Mouse (Mus musculus) heart, postnatal 0 days (tissue): ENCODE measurements around the gene Plekhf1.

Source experiments
- CTCF ChIP-seq: IDR thresholded peaks from 2 replicates; pipeline ENCODE4 v1.5.1; 2016; ENCODE audit warnings: antibody characterized with exemption, control low read depth, low read depth
- EP300 ChIP-seq: IDR thresholded peaks from 2 replicates; pipeline ENCODE4 v1.6.1; 2016; ENCODE audit warnings: antibody characterized with exemption, low read depth

DNA sequence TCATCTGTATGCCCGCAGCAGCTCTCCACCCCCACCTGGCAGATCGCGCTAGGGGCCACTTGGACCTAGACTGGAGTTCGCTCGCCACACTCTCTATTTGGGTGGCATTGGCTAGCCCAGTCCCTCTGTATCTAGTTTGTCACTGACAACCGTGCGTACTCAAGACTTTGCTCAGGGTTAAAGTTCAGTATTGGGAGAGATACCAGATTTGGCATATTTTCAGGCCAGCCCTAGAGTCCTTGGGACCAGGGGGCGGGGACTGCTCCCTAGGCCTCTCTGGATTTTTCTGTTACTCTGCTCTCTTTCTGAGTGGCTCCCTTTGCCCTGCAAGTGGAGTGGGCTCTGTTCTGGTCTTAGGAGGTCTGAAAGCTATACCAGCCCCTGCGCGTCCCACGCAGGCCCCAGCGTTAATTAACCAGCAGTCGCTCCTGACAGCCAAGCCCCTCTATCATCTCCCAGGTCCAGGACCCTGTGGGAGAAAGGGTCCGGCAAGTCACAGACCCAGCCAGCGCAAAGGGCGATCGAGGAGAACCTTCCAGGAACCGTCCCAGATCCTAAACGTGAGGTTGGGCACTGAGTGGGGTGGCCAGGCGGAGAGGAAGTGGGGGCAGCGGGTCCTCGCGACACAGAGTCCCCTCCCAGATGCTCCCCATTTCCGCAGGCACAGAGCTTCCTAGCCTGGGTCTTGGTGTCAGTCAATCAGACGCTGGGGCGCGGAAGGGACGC, 44.7 kb downstream of the Plekhf1 start, which contains the start of gene 1600014C10Rik:
- no peak for TF ChIP-seq CTCF
- TF ChIP-seq EP300: no peak
